Mouse (Mus musculus) CH12F3 (cell line): Measurements from ENCODE around the gene Dnah9.

Experiments
- in situ Hi-C: fragments of 300-500 bp; cut with MboI; formaldehyde crosslinking; loops from 2 replicates; pipeline ENCODE4 v1.14.3; 2020; ENCODE audit warnings: low sequenced_read_pairs

The Dnah9 gene

GRCm38 (mm10) chr11:65801899-65802298 lies 366.5 kb downstream of the Dnah9 start:
- in situ Hi-C loops = no loop called here

- in situ Hi-C loops = no loop called here
These were observed 372.5 kb downstream of the Dnah9 start for GRCm38 (mm10) chr11:65795896-65796295.

DNA sequence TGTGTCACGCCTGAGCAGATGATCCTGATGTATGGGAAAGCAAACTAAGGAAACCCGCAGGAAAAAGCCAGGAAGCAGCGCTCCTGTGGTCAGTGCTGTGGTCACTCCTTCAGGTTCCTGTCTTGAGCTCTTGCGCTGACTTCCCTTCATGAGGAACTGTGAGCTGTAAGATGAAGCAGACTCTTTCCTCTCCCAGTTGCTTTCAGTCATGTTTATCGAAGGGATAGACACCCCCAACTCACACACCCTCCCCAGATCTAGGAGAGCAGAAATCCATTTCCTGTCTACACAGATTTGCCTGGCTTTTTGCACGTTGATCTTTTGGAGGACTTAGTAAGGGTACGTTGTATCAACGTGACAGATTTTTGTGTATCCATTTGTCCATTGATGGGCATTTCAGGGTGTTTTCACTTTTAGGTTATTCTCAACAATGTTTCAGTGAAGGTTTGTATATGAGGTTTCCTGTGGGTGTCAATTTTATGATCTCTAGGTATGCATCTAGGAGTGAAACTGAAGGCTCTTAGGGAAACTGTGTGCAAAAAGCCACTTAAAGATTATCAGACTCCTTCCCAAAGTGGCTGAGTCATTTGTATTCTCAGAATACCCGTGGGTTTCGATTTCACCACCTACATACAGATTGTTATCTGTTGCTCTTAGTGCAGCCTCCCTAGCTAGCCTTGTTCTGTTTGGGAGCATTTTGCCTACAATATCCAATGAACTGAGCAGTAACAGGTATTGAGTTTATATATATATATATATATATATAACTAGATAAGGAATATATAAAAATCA lies 373.7 kb downstream of the Dnah9 start:
- in situ Hi-C loops = no loop called here

DNA sequence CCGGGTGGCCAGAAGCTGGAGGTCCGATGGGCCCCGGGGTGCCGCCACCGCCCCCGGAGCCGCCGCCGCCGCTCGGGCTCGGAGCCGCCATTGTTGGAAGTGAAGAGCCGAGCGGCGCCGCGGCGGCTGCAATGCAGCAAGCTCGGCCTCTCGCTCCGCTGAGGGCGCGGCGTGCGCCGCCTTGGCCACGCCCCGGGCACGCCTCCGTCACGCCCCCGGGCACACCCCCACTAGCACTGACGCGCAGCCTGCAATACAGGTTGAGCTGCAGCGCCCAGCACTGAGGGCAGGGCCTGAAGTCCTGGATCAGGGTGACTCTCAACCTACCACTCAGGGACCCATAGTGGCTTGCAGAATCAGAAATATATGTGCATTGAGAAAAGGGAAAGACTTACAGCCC lies 380.2 kb downstream of the Dnah9 start, which contains the start of gene Map2k4:
Gene Map2k4, minus strand, starts transcription at position 144 of the 400 bp plus-strand sequence.
- in situ Hi-C loops = no loop called here

- in situ Hi-C loops = no loop called here
These were observed 380.8 kb downstream of the Dnah9 start for GRCm38 (mm10) chr11:65787421-65788151.

DNA sequence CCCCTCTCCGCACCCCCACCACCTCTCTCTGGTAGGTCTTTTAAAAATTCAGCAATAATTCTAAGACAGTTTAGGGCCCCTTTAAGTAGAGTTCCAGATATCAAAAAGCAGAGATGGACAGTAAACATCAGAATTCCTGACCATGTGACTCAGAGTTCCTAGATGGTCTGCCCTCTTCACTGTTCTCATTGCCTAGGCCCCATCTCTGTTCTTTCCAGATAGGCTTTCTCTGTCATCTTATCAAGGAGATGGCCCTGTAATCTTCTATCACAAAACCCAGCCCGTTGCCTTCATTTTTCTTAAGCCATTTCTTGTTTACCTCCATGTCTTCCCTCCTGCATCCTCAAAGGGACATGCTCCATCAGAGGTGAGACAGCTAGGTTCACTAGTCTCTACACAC lies 382.2 kb downstream of the Dnah9 start:
- in situ Hi-C loops = no loop called here

- in situ Hi-C loops = no loop called here
These were observed 386.8 kb downstream of the Dnah9 start for GRCm38 (mm10) chr11:65781596-65781995.
